Mouse (Mus musculus) embryonic fibroblast, embryonic 13.5 days (primary cell): ENCODE measurements around the gene Gm11639.

Source experiments
- CTCF ChIP-seq: IDR thresholded peaks from 2 replicates; pipeline ENCODE4 v1.5.1; 2011; ENCODE audit warnings: mild to moderate bottlenecking, control low read depth, low read length, moderate library complexity, borderline replicate concordance; ENCODE audit not compliant: insufficient read depth
- POLR2A ChIP-seq: IDR thresholded peaks from 2 replicates; pipeline ENCODE4 v1.6.1; 2011; ENCODE audit warnings: low read depth, mild to moderate bottlenecking, control low read depth, low read length, moderate library complexity

DNA sequence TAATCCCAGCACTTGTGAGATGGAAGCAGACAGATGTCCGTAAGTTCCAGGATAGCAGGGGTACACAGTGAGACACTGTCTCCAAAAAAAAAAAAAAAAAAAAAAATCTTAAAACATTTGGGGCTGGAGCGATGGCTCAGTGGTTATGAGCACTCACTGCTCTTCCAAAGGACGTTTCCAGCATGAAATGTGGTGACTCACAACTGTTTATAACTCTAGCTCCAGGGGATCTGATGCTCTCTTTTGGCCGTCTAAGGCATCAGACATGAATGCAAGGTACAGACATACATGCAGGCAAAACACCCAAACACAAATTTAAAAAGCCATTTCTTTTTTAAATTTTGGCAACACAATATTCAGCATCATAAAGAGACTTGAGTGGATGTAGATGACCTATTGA is 12.1 kb upstream of the Gm11639 start:
- no peak for TF ChIP-seq CTCF
- TF ChIP-seq POLR2A, result no peak
